Mouse (Mus musculus): ENCODE results near the gene Cidec. TPM values are rescaled to one million over a fixed set of nuclear protein-coding genes. Genes with fewer than 3 reads are reported as not detected.

Cidec gene
- 0.35 TPM in 1 of 2 replicates, not detected in the other for total RNA-seq (2014; rRNA removed; ENCODE audit: low replicate concordance)
- polyA plus RNA-seq (2015; fragmentation: Nextera tagmentation; extraction: Ambion mirVana): 0.11 TPM in 1 of 2 replicates, not detected in the other

DNA sequence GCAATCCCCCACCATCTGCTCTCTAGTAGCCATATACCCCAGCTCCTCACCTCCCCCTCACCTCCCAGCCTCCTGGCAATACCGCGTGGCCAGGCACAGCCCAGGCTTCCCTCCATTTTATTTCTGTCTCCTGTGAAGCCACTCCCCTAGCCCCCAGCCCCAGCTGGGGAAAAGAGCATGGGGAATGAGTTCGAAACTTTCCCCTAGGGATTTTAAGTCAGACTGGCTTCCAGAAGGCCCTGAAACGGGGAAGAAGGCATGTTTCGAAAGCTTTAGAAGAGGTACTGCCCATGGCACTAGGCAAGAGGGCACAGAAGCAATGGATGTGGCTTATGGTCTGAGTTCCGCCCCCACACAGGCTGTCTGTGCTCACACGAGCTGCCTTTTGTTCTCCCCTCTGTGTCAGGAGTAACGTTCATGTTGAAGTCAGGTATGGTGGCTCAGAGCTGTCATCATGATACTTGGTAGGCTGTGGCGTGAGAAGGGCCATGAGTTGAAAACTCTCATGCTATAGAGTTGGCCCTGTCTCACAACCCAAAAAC lies at the start of gene Cidec:
Gene Cidec (minus strand): TSS at position 97 of the 542 bp plus-strand sequence.
- H3K4me1 ChIP-seq (ENCODE audit: control insufficient read depth, insufficient read depth): no peaks in the 10 kb centered on the region
- no peak for TF ChIP-seq EP300 (IDR thresholded peaks at IDR 0.05; ENCODE audit: low read depth)
- TF ChIP-seq CTCF (IDR thresholded peaks at IDR 0.05; ENCODE audit: low read depth): no peak
- no peak within 1 kb of the TSS for H3K9ac ChIP-seq (replicated peaks; ENCODE audit: low read depth, low read length)
- DNase-seq (ENCODE audit: low spot score) (no peak), ATAC-seq (ENCODE audit: insufficient read depth, low read depth) (no peak)
- no peak within 1 kb of the TSS for H3K4me3 ChIP-seq (ENCODE audit: low read depth, low read length)
- WGBS: 67% methylated on average over 9 of the region's 9 CpGs
- no peaks in the 10 kb centered on the region for H3K36me3 ChIP-seq (replicated peaks; ENCODE audit: control insufficient read depth, insufficient read depth, low read length)
- H3K27me3 ChIP-seq (ENCODE audit: control insufficient read depth, insufficient read depth, low read length): no peaks in the 10 kb centered on the region
- no peak within 1 kb of the TSS for H3K27ac ChIP-seq (ENCODE audit: low read depth)
- no peak within 1 kb of the TSS for H3K4me2 ChIP-seq (ENCODE audit: low read depth, low read length)
- H3K9me3 ChIP-seq (replicated peaks; ENCODE audit: control insufficient read depth, low read length): no peaks in the 10 kb centered on the region

DNA sequence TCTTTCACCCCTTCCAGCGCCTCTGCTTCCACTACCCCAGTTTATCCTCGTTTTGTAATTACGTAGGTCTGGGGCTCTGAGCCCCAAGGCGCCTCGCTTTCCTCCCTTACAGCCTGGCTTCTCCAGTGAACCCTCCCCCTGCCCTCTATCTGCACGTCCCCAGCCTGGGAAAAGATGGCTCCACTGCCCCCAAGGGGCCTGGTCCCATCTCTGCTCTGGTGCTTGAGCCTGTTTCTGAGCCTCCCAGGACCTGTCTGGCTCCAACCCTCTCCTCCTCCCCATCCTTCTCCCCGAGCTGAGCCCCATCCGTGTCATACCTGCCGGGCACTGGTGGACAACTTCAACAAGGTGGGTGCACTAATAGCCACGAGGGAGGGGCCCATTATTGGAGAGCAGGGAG lies 48.2 kb upstream of the Cidec start:
- DNase-seq (ENCODE audit: low spot score) (no peak), ATAC-seq (ENCODE audit: insufficient read depth, low read depth) (peak; percentile 22; the same call in 1 of the 2 replicates)
- WGBS: 12% methylated on average over 10 of the region's 10 CpGs
- H3K4me3 ChIP-seq (ENCODE audit: low read depth, low read length): peak overlapping the region; percentile 56
- peak overlapping the region; percentile 86 for H3K4me2 ChIP-seq (ENCODE audit: low read depth, low read length)
- peaks cover 17% of the 10 kb centered on the region for H3K36me3 ChIP-seq (replicated peaks; ENCODE audit: control insufficient read depth, insufficient read depth, low read length)
- H3K27ac ChIP-seq (ENCODE audit: low read depth): peak overlapping the region; percentile 92
- H3K9ac ChIP-seq (replicated peaks; ENCODE audit: low read depth, low read length): peak overlapping the region; percentile 70
- TF ChIP-seq CTCF (IDR thresholded peaks at IDR 0.05; ENCODE audit: low read depth): 0 out of 2 replicates have a peak, but pooled peaks have one; percentile 14
- TF ChIP-seq EP300 (IDR thresholded peaks at IDR 0.05; ENCODE audit: low read depth): no peak
- no peaks in the 10 kb centered on the region for H3K27me3 ChIP-seq (ENCODE audit: control insufficient read depth, insufficient read depth, low read length)
- no peaks in the 10 kb centered on the region for H3K9me3 ChIP-seq (replicated peaks; ENCODE audit: control insufficient read depth, low read length)
- peaks cover 23% of the 10 kb centered on the region for H3K4me1 ChIP-seq (ENCODE audit: control insufficient read depth, insufficient read depth)

DNA sequence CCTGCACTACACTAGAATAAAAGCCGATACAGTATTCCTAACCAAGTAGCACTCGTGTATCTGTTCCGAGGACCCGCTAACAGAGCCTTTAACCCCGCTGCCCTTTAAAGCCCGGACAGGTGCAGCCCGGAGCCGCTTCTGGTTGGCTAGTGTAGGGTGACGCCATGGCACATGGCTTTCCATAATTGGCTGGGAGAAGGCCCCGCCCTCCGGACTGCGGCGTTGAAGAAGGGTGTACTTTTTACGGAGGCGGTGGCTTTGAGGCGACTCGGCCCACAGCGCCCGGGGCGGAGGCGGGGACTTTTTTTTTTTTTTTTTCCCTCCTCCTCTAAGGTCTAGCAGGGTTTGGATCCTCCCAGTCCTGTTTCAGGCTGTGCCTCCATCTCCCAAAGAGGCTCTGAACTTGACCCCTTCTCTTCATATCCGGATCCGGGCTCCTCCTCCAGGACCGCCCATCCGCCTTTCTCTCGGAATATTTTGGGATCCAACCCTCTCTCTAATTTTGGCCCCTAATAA lies 47.6 kb upstream of the Cidec start, which contains the start of gene Creld1:
Gene Creld1 (plus strand): TSS at position 198 of the 516 bp plus-strand sequence.
- Histone ChIP-seq H3K4me2 (ENCODE audit: low read depth, low read length) (peak within 1 kb of the TSS; percentile 86), H3K36me3 (replicated peaks; ENCODE audit: control insufficient read depth, insufficient read depth, low read length) (peaks cover 12% of the 10 kb centered on the region), H3K9ac (replicated peaks; ENCODE audit: low read depth, low read length) (peak within 1 kb of the TSS; percentile 70), H3K4me3 (ENCODE audit: low read depth, low read length) (peak within 1 kb of the TSS; percentile 56), H3K27ac (ENCODE audit: low read depth) (peak within 1 kb of the TSS; percentile 92), H3K27me3 (ENCODE audit: control insufficient read depth, insufficient read depth, low read length) (no peaks in the 10 kb centered on the region), H3K4me1 (ENCODE audit: control insufficient read depth, insufficient read depth) (peaks cover 23% of the 10 kb centered on the region), H3K9me3 (replicated peaks; ENCODE audit: control insufficient read depth, low read length) (no peaks in the 10 kb centered on the region)
- 0% methylated on average over 26 of the region's 26 CpGs for WGBS
- TF ChIP-seq EP300 (IDR thresholded peaks at IDR 0.05; ENCODE audit: low read depth): 0 out of 2 replicates have a peak, but pooled peaks have one; percentile 24
- TF ChIP-seq CTCF (IDR thresholded peaks at IDR 0.05; ENCODE audit: low read depth): no peak
- ATAC-seq (ENCODE audit: insufficient read depth, low read depth) (peak; percentile 93), DNase-seq (ENCODE audit: low spot score) (peak; percentile 95)

DNA sequence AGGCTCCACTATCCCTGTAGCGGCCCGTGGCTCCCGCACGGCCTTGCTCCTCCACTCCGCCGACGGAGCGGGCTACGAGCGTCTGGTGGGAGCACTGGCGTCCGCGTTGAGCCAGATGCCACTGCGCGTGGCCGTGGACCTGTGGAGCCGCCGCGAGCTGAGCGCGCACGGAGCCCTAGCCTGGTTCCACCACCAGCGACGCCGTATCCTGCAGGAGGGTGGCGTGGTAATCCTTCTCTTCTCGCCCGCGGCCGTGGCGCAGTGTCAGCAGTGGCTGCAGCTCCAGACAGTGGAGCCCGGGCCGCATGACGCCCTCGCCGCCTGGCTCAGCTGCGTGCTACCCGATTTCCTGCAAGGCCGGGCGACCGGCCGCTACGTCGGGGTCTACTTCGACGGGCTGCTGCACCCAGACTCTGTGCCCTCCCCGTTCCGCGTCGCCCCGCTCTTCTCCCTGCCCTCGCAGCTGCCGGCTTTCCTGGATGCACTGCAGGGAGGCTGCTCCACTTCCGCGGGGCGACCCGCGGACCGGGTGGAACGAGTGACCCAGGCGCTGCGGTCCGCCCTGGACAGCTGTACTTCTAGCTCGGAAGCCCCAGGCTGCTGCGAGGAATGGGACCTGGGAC lies 47.0 kb upstream of the Cidec start:
- peak; percentile 34 for ATAC-seq (ENCODE audit: insufficient read depth, low read depth)
- DNase-seq (ENCODE audit: low spot score): no peak
- TF ChIP-seq EP300 (IDR thresholded peaks at IDR 0.05; ENCODE audit: low read depth) (no peak), CTCF (IDR thresholded peaks at IDR 0.05; ENCODE audit: low read depth) (no peak)

DNA sequence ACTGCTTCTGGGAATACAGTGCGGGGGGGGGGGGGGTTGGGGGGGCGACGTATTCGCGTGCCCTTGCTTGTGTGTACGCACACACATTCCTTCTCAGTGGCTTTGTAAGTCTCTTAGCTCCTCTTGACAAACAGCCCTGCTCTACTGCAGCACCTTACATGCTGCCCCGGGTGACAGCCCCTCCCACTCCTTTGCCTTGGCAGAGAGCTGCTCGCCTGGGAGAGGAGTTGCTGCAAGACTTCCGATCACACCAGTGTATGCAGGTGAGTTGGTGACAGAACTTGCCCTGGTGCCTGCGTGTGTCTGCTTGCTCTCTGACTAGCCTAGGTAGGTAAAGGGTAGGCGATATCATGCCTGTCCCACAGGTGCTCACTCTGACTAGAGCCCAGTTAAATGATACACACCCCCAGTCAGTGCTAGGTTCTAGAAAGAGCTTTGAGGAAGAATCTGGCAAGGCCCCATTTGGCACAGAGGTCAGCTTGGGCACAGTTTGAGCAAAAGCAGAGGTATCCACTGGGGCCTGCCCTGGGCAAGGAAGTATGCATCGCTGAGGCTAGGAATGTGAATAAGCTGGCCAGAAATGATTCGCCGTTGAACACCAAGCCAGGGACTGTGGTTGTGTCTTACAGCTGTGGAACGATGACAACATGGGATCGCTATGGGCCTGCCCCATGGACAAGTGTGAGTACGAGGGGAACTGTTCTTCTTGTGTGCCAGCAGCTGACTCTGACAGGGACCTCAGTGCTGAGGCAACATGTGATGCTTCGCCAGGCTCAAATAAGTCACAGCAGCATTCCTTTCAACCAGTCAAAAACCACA lies 45.2 kb upstream of the Cidec start:
- WGBS: 37% methylated on average over 18 of the region's 18 CpGs
- Histone ChIP-seq H3K4me2 (ENCODE audit: low read depth, low read length) (peak overlapping the region; percentile 6; the same call in 1 of the 2 replicates), H3K27me3 (ENCODE audit: control insufficient read depth, insufficient read depth, low read length) (no peaks in the 10 kb centered on the region), H3K9ac (replicated peaks; ENCODE audit: low read depth, low read length) (0 out of 2 replicates have a peak overlapping the region, but pooled peaks have one; percentile 14), H3K27ac (ENCODE audit: low read depth) (peak overlapping the region; percentile 84), H3K36me3 (replicated peaks; ENCODE audit: control insufficient read depth, insufficient read depth, low read length) (no peaks in the 10 kb centered on the region), H3K4me3 (ENCODE audit: low read depth, low read length) (no peak overlapping the region), H3K9me3 (replicated peaks; ENCODE audit: control insufficient read depth, low read length) (no peaks in the 10 kb centered on the region), H3K4me1 (ENCODE audit: control insufficient read depth, insufficient read depth) (peaks cover 23% of the 10 kb centered on the region)
- TF ChIP-seq CTCF (IDR thresholded peaks at IDR 0.05; ENCODE audit: low read depth) (no peak), EP300 (IDR thresholded peaks at IDR 0.05; ENCODE audit: low read depth) (no peak)
- peak; percentile 40 for ATAC-seq (ENCODE audit: insufficient read depth, low read depth)
- DNase-seq (ENCODE audit: low spot score): peak; percentile 74

More for the DNA sequence above, 47.0 kb upstream of the Cidec start:
- Histone ChIP-seq H3K27ac (ENCODE audit: low read depth) (peak overlapping the region; percentile 92), H3K4me2 (ENCODE audit: low read depth, low read length) (peak overlapping the region; percentile 86), H3K36me3 (replicated peaks; ENCODE audit: control insufficient read depth, insufficient read depth, low read length) (peaks cover 9% of the 10 kb centered on the region; the same call in 1 of the 2 replicates), H3K9me3 (replicated peaks; ENCODE audit: control insufficient read depth, low read length) (no peaks in the 10 kb centered on the region), H3K9ac (replicated peaks; ENCODE audit: low read depth, low read length) (peak overlapping the region; percentile 49), H3K4me3 (ENCODE audit: low read depth, low read length) (peak overlapping the region; percentile 56), H3K27me3 (ENCODE audit: control insufficient read depth, insufficient read depth, low read length) (no peaks in the 10 kb centered on the region), H3K4me1 (ENCODE audit: control insufficient read depth, insufficient read depth) (peaks cover 23% of the 10 kb centered on the region)
- WGBS: 2% methylated on average over 65 of the region's 65 CpGs
